Mouse (Mus musculus): ENCODE results near the gene Zfhx3.

Zfhx3 gene

DNA sequence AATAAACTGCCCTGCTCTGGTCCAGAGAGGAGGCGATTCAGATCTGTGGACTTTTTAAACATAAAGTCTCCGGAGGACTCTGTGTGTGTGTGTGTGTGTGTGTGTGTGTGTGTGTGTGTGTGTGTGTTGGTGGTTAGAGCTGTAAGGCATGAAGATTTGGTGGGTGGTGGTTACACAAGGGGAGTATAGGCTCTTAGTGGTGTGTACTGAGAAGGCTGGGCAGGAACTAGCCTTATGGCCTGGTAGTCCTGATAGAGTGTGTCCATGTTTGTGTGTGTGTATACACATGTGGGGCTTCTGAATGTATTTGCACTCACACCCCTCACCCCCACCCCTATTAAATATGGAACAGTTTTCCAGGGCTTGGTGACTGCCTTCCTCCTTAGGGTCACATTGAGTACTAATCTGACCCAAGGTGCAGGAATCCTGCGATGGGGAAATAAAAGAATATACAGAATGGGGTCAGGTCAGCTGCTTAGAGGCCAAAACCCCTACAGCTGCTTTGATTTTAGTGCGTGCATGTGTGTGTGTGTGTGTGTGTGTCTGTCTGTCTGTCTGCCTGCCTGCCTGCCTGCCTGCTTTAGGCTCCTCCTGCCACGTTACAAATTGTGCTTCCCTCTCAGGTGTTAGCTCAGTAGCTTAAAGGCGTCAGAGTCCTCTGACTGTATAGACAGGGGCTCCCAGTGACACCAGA, 764.6 kb downstream of the Zfhx3 start:
- no peak for DNase-seq

DNA sequence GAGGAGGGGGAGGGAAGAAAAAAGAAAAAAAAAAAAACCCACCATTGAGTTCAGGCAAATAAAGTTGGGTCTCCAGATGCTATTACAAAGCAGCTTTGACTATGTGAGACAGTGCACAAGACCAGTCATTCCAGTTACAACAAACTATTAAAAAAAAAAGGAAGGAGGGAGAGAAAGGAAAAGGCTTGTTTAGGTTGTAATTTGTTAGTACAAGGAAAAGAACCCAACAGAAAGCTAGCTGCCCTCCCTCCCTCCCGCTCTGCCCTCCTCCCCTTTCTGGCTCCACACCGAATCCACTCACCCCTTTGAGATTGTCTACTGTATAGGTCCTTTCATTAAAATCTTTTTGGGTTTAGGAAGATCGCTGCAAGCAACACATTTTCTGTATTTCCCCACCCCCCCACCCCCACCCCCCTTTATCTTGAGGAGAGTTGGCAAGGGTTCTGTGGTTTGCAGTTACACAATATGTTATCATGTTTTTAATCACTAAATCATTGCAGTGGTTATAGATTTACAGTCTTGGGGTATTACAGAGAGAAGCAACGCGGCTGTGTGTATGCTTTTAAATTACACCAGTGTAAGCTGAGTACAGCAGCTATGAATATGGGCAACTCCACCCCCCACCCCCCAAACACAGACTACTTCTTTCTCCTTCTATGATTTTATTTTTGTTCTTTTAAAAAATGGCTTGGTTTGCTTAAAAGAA, 765.3 kb downstream of the Zfhx3 start:
- DNase-seq = no peak

DNA sequence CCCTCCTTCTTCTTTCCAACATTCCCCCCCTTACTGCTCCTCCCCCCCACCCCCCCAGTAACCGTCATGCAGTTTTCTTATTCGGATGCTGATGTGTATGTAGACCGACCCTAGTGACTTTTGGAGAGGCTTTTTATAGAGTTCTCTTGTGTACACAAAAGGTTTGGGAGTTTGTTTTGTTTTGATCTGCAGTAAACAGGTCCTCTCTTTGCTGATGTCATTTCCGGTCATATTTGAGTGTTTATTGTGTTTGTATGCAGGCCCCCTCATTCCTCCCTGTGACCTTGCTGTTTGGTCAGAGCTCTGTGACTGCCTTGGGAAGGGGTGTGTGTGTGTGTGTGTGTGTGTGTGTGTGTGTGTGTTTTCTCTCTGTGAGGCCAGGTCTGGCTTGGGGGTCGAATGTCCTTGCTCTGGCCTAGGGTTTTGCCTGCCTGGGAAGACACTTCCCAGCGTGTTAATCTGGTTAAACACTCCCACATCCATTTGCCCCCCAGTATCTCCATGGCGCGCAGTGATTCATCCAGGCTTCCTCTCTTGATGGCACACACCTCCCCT, 766.5 kb downstream of the Zfhx3 start:
- DNase-seq = no peak

DNA sequence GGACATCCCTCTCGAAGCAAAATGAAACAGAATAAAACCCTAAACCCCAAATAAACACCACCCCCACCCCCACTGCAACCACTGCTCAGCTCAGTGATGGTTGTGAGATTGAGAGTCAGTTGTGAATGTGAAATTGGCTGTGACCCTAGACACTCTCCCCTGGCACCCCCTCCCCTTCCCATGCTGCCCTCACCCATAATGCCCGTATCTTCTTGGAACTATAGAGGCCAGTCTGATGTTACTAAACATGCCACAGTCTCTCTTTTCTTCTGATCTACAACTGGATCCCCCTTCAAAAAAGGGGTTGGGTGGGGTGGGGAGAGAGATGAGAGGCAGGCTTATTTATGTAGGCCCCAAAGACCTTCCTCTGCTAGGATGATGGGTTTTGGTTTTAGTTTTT, 767.0 kb downstream of the Zfhx3 start:
- DNase-seq = no peak

DNA sequence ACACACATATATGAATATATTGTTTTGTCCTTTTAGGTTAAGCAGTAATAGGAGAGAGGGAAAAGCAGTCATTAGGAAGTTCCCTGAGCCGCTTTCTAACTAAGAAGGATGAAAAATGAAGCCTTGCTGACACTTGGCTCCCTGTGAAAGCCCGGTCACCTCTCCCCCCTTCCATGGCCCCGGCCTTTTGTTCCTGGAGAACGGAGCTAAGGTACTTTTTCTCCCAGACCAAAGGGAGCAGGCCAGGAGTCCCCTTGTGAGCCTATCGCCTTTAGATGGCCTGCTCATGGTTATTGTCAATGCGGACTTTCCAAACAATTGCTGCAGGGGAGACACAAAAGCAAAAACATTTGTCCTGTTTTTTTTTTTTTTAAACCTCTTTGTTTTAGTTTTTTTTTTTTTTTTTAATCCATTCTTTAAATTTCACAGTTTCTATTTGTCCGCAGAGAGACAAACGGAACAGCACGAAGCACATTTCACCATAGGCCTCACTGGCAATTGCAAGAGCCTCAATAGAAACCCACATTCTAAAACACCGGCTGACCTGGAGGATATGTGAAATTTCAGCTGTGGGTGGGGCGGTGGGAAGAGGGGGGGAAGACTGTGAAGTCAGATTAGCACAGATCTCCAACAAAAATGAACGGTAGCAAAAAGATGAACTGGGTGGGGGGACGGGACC, 767.6 kb downstream of the Zfhx3 start:
- no peak for DNase-seq

DNA sequence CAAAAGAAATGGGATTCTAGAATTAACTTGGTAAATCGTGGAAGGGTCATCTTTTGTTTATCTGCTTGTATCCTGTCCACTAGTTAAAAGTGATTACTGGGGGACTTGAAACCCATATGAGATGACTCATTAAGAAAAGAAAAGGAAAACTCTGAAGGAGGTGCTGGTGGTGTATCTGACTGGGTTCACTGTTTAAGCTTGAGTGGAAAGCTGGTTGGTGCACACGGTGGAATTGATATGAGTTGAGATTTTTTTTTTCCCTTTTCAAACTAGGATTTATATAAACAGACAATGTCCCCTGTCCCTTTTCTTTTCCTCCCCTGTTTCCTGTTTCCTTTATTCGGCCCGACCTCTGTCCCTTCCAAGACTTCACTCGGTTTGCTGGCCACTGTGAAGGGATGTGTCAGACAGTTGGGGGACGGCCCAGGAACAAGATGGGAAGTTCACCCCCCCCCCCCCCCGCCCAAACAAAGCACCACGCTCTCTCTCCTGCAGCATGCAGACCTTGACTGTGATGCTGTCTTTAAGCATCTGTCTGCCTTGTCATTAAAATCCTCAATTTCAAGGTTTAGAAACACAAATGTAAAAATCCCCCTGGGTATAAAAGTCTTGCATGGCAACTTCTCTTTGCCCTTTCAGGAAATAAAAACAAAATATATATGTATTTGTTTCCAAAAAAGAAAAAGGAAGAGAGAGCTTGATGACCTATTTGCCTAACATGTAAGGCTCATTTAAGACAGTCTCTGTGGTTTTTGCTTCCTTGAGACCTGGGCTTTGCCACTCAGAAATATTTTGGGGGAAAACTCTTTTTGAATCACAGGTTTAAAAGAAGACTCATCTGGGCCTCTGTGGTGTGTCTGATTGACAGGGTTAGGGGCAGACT, 768.4 kb downstream of the Zfhx3 start:
- no peak for DNase-seq

DNA sequence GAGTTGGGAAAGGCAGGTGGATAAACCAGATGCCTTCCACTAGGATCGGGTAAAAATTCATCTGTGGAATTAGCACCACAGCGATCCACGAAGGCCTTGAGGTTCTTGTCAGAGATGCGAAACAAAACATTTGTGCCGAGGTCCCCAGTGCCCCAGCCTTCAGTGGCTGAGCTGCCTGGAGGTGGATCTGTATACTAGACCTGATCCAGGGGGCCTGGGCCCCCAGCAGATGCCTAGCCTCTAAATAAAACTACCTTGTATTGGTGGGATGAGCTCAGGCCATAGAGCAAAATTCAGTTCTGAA, 769.0 kb downstream of the Zfhx3 start:
- no peak for DNase-seq

DNA sequence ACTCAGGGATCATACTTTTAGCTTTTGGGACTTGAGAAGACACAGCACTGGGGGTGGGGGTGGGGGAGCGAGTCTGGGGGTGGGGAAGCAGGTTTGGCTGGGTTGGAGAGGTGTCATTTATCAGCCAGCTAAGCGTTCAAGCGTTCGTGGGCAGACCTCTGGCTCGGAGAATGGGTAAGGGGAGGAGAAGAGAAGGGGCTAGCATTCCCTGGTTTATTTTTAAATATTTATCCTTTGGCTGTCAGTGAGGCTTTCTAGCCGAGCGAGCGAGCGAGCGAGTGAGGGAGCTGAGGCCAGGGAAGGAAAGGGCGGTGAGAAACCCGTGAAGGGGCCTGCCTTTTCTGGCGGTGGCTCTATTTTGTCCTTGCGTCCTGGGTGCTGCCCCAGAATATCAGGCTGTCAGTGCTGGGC, 769.6 kb downstream of the Zfhx3 start:
- DNase-seq = no peak

DNA sequence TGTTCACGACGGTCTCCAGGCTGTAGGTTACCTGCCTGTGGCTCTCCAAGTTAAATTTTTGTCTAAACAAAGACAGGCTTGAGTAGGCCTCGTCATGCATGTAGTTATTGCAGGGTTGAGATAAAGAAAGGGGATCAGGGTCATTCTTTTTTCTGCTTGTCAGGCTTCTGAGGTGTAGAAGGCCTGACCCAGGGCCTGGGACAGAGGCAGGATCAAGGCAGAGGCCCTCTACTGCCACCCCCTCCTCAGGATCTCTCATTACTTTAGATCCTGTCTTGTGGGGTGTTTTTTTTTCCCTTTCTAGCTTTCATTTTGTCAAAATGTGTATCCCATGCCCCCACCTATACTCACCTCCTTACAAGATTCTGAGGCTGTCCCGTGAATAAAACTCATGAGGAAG, 770.2 kb downstream of the Zfhx3 start:
- no peak for DNase-seq

DNA sequence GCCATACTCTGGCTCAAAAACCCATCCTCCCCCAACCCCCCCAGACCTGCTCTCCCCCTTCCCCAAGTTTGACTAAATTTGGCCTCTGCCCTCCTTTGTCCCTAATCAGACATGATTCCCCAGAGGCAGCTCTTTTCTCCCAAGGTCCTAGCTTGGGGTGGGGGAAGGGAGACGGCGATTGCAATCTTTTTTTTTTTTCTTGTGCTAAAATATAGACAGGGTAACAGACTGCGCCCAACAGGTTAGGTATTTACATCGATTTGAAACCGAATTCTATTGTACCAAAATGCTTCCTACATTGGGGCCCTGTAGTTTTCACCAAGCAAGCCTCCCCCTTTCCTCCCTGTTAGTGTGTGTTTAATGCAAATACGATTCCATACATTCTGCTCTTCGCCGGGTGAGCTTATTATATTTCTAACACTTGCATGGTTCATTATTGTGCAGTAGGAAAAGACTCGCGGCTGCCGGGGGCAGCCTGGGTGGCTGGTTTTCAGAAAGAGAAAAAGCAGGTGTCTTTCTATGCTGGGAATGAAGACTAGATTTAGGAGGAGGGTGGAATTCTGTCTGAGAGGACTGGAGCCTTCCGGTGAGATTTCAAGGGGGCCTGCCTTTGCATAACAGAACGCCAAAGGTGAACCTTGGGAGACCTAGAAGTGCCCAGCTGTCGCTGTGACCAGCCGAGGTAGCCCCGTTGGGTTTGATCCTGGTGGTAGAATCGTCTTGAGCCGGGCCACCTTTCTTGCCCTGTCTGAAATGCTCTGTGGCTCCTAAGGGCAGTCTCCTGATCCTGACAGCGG, 771.1 kb downstream of the Zfhx3 start:
- no peak for DNase-seq

DNA sequence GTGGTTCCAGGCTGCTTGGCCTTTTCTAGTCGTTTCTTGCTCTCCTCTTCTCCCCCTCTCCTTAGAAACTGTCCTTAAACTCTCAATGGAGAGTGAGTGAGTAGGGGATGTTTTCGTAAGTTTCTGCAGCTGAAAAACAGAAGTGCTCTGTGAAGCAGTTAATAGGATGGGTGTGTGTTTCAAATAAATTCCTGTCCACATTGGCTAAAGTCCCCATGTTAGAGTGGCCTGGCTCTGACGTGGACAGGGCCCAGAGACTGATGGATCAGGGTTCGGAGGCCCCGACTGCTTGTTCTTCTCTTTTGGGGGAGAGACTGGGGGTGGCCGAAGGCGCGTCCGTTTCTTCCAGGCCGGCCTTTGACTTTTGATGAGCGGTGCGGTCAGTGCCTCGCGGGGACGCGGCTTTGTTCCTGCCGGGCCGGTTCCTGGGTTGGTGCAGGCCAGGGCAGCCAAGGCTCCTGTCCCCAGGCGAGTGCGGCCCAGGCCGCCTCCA, 771.7 kb downstream of the Zfhx3 start:
- DNase-seq = no peak

DNA sequence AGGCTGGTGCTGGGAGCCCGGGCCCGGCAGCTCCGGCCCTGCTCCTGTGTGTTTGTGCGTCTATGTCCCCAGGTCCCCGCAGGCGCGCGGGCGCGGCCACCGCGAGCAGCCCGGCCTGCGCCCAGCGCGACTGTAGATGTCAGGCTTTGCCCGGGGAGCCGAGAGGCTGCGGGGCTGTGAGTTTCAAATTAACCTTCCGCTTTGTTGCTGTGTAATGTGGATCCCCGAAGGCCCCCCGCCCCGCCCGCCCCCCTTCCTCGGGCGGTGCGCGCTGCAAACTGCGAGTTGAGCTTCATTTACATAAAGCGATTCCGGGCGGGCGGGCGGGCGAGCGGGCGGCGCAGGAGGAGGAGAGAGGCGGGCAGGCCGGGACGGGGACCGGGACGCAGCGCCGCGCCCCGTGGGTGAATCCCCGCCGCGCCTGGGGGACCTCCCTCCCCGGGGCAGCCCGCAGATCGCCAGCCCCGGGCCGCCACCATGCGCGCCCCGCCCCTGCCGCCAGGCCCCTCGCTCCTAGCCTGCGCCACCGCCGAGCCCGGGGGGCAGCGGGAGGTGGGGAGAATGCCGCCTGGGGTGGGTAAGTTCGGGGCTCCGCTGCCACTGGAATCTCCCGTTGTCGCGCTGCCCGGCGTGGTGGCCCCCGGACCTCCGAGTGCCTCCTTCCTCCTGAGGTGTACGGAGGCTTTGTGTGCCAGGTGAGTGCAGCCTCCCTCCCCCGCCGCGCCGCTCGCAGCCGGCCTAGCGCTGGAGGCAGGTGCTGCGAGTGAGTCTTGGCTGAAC, 772.4 kb downstream of the Zfhx3 start:
- DNase-seq = no peak

DNA sequence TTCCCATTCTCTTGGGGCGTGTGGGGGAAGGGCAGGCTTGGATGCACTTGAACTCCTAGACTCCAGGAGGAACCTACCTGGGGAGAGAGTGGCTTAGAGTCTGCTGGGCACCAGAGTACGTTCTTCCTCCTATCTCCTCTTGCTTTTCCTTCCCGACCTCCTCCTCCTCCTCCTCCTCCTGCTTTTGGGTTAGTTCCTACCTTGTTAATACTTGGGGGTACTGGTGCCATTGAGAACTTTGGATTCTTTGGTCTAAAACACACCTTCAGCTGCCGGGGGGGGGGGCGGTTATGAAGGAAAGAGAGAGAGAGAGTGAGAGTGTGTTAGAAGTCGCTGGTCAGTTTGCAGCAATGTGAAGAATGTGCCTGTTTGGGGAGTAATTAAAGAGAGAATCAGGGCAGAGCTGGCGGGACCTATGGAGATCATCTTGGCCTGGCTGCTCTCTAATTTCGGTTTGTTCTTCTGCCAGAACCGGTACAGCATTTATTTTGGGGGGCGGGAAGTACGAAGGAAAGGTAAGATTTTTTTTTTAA, 773.0 kb downstream of the Zfhx3 start:
- no peak for DNase-seq

DNA sequence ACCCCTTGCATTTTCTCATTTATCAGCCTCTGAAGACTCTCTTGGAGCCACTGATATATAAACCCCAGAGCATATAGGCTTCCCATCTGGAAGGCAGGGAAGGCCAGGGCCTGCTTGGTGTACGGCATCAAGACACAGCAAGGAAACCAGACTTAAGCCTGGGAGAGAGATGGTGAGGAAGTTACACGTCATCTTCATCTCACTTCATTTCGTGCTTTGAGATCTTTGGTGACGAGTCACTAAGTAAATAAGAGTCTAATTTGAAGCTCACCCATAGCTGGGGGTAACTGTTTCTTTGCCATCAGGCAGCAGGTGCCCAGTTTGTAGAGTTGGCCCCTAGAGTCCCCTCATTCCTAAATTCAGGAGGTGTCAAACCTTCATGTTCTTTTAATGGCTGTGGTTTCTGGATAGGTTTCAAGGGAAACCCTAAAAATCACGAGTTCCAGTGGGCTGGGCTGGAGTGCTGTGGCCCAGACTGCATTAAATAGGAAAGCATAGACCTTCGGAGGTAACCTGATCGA, 773.9 kb downstream of the Zfhx3 start:
- DNase-seq = no peak

DNA sequence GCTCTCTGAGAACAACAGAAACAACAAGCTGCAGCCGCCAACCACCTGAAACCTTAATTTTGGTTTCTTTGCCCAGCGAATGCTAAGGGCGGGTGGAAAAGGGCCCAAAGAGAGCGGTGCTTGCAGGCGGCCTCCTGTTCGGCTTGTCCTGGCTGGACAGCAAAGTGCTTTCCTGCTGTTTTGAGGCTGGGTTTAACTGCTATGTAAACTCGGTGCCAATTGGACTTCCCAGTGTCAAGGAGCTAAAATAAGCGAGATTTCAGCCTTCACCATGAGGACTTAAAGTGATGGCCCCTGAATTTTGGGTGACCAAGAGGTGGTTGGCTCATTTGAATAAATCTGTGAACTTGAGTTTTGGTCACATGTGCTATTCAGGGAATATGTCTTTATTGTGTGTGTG, 775.1 kb downstream of the Zfhx3 start:
- DNase-seq = no peak

DNA sequence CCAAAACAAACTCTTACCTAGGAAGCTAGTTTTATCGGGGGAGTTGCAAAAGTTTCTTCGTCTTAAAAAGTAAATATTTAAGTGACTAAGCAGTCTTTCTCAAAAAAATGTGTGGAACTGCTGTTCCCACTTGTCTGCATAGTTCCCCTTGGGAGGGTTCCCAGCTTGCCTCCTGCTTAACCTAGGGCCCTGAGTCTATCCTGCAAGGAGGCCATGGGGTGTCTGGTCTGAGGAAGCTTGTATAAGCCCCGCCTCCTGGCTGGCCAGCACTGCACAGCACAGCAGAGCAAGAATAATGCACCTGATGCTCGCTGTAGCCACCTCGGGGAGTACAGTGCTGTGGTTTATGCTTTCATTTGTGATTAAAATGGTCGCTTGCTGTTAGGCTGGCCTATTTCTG, 775.6 kb downstream of the Zfhx3 start:
- DNase-seq = no peak

DNA sequence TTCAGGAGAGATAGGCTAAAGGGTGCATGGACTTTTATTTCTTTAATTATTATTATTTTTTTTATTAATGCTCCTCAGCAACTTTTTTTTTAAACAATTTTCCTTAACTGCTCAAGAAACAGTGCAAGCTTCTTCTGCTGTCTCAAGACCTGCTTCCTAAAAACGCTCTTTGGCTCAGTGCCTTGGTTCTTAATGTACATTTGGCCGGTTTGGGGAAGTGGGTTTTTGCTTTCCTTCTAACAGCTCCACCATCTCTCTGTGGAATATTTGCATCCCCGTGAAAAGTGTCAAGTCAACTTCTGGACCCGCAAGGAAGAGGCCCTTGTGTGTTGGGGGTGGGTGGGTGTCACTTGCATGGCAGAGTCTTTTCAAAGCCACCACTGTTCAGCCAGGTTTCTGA, 778.4 kb downstream of the Zfhx3 start:
- DNase-seq = no peak

DNA sequence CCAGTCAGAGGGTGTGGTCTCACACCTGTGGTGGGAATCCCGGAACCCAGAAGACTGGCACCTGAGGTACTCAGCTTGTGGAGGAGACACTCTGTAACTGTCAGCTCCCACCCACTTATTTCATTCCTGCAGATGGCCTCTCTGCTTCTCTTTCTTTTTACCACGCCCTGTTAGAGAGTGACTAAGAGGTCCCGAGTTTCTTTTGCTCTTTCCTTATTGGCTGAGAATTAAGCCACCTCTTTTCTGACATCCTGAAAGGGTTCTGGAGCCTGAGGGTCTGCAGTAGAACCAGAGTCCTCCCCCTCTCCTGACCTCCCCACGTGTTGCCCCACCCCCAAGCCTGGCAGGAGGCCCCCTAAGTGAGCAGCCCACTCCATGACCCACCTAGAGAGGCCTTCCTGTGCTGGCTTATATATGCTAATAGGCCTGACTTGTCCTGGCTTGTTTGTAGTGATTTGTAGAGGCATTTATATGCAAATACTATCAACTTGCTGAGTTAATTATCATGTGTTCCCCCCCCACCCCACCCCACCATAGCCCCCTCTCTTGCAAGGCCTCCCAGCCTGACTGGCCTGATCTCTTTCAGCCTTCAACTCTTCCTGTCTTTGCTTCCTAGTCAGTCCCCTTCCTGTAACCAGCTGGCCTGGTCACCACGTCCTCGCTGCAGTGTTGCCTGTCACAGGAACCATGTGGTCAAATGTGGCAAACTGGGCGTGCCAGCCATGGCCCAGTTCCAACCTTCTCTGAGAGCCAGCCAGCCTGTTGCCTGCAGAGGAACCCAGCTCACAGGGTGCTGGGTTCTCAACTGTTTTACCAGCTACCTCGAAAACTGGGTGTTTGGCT, 780.4 kb downstream of the Zfhx3 start:
- no peak for DNase-seq

DNA sequence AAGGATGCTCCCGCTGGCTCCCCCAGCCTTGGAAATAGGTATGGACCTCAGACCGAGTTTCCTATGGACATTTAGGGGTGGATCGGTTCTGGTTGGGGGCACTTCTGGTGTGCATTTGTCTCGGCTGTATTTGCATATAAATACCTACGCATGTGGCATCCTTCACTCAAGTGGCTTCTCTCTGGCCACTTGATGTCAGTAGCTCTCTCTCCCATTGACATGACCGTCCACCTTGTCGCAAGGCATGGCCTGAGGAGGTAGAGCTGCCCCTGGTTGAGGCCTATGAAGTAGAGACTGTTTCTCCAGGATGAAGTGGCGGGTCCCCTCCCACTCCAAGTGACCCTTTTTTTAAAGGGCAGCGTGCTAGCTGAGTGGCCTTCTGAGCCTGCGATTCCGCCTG, 781.2 kb downstream of the Zfhx3 start:
- no peak for DNase-seq

All from thymus, adult 18-20 months (tissue).